Mouse (Mus musculus): Measurements from ENCODE around the gene Eftud2. TPM values are rescaled to one million over a fixed set of nuclear protein-coding genes. Genes with fewer than 3 reads are reported as not detected.

Gene Eftud2
- 10 to 100 TPM; 39.2 to 40.5 TPM for total RNA-seq (2021)
- long read RNA-seq, experiment 1, transcript Eftud2-201 (28 exons, 3,324 nt) = major isoform, 58 of 69 reads
- long read RNA-seq, experiment 1, partial matches to known transcripts = 8 of 69 reads
- long read RNA-seq, experiment 1, other reads (novel, unspliced or antisense) = 3 of 69 reads
- long read RNA-seq, experiment 2, transcript Eftud2-201 (28 exons, 3,324 nt) = major isoform, 78 of 83 reads
- long read RNA-seq, experiment 2, partial matches to known transcripts = 2 of 83 reads
- long read RNA-seq, experiment 2, other reads (novel, unspliced or antisense) = 2 of 83 reads

DNA sequence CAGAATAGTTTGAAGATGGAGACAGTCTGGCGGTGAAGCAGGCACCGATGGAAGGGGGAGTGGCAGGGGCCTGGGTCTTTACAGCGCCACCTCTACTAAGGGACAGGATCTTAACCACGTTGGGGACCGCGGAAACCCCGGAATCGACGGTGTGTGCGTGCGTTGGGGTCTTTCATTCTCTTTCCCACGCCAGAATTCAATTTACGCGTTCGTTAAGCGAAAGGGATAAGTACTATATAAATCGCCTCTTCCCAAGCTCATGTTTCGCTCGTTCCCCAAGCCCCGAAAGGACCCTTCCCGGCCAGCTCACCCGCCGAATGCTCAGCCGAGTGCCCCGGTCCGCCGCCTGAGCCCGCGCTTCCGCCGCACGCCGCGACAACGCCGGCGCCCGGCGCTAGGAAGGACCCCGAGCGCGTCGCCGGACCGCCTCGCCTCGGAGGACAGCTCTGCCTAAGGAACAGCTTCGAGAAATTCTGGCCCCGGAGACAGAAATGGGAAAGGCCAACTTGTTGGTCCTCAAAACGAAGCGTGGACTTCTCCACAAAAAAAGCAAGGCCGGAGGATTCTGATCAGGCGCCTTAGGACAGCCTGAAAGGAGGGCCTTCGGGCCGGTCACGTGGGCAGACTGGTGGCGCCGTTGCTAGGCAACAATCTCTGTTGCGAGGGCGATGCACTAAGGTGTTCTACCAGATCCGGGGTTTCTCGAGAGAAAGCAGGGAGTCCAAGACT is at the start of gene Eftud2, which contains the start of gene Ccdc103:
Gene Eftud2 (minus strand): TSS at position 401 of the 729 bp plus-strand sequence.
Gene Ccdc103 (plus strand): TSS at position 620 of the 729 bp plus-strand sequence.
- DNase-seq = peak; percentile 91 to 95
- intact Hi-C loops (cut with DNase I) = no loop called here

DNA sequence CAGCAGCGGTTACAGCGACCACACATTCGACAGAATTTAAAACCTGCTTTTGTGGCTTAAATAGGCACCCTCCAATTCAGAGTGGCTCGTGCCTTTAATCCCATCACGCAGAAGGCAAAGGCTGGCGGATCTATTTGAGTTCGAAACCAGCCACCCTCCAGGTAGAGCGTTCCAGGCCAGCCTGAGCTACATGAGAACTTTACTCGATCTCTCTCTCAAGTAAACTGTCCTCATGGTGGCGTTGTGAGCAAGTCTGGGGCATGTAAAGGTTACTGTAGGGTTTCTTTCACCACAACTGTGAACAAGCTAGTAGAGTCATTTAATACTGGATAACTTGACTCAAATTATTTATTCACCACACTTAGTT is 44.5 kb upstream of the Eftud2 start:
- intact Hi-C loops (cut with DNase I) = no loop called here
- DNase-seq = peak in 1 of 2 experiments; percentile 53

DNA sequence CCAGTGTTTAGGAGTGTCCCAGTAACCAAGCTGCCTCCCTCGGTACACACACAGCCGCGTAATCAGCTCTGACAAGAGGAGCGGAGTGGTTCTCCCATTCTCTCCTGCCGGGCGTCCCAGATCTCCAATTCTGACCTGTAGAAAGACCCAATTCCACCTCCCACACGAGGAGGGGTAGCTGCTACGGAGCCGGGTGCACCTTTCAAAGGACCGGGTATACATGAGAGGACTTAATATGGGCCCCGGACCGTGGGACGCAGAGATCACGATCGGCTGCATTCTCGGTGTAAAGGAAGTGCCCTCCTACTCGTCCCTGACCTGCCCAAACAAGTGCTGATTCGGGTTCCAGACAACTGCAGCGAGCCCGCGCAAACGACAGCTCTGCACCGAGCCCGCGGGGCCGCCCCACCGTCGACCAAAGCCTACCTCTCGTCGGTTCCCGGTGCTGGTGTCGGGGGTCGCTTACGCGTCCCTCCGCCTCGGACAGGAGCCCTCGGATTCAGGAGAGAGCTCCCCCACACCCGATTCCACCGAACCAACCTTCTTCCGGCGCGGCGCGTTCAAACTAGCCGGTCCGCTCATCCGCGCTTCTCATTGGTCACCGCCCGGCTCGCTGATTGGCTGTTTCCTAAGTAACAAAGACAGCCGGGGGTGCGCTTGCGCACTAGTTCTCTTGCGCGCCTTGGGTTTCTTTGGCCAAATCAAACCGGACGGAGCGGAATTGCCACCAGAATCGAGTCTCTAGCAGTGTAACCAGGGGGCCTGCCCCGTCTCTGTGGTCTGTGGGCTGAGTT is 44.0 kb upstream of the Eftud2 start, which contains the start of gene Kif18b:
Gene Kif18b (minus strand): TSS at position 568 of the 794 bp plus-strand sequence.
- DNase-seq = peak; percentile 93
- intact Hi-C loops (cut with DNase I) = no loop called here

DNA sequence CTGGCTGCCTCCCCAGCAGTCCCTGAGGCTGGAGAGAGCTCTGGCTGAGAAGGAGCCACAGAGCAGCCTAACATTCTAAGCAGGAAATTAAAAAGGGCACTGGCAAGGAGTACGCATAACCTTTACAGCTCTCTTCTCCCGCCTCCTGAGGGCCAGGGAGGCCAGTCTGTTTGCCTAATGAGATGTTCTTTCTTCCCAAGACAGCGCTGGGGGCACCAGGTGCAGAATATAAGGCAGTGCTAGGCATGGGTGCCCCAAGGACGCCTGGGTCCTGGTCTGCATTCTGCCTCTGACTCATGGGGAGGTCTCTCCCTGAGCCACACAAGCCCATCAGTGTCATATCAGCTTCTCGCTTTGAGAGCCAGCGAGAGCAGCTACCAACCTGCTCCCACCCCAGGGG is 40.7 kb upstream of the Eftud2 start:
- DNase-seq = no peak
- intact Hi-C loops (cut with DNase I) = no loop called here

DNA sequence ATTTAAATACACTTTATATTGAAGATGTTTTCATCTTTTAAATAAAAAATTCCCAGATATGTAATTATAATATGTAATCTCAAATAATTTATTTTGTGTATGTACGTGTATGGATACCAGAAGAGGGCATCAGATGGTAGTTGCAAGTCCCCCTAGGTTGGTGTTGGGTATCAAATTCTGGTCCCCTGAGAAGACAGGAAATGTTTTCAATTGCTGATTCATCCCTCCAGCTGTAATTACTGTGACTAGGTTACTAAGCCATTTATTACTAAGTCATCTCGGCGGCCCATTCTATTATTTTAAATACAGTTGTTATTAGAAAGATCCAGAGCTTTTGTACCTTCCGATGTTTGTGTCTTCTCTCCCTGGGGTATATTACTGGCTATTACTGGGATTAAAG is 37.3 kb upstream of the Eftud2 start:
- intact Hi-C loops (cut with DNase I) = no loop called here
- no peak for DNase-seq

DNA sequence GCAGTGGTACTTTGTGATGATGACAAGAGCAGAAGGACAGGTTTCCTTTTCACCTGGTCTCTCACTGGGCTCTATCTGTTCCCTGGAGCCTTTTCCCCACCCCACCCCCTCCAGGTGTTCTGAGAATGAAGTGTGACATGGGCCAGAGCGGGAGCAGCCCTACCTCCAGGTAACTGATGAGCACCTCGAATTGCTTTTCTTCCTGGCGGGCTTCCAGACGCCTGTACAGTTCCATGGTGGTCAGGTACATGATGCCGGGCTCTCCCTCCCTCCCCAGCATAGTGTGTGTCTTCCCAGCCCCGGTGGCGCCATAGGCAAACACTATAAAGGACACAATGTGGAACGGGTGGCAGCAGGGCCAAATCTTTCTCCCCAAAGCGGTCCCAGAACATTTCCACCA is 34.6 kb upstream of the Eftud2 start:
- DNase-seq = no peak
- intact Hi-C loops (cut with DNase I) = no loop called here

DNA sequence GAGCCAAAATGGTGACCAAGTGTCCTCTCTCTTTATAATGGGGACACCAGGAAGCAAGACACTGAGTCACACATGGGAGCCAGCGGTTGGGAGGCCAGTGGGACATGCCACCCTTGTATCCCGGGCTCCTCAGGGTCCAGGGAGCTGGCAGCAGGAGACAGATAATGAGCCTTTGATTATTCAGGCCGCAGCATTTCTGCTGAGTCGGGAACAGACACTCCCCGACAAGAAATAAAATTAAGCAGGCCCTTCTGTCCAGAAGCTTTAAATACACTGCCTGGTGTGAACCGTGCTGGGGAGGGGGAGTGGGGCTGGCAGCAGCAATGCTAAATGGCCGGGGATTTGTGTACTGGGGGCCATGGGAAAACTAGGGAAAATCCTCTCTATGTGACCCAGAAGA is 30.6 kb upstream of the Eftud2 start:
- intact Hi-C loops (cut with DNase I) = no loop called here
- no peak for DNase-seq

DNA sequence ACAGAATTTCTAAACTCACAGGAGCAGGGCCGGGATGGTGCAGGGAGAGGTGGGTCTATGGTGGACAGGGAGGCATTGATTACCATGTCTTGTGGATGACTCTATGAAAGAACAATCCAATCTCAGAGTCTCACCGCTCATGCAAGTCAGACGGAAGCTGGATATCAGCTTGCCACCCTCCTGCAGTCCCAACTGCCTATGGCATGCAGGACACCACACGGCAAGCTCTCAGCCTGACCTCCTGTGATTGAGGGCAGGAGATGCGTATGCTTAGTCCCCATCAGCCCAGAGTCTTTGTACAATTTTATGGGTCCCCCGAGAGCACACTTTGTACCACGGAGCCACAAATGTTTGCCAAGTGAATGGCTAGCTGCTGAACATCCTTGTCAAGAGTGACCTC is 22.9 kb upstream of the Eftud2 start:
- DNase-seq = no peak
- intact Hi-C loops (cut with DNase I) = loop anchor here (10.0 kb wide), 1 partner anchor 251 kb away; no protein-coding TSS in a partner anchor

DNA sequence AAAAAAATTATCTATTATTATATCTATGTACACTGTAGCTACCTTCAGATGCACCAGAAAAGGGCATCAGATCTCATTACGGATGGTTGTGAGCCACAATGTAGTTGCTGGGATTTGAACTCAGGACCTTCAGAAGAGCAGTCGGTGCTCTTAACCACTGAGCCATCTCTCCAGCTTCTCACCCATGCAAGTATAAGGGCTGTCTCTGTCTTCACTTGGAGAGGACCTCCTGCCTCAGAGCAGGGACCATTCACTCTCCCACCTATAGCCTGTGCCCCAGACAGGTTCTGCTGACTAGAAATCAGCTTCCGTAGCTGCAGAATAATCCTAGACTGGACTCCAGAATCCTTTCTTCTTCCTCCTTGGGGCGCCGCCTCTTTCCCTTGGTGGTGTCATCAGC is 21.3 kb upstream of the Eftud2 start:
- DNase-seq = no peak
- intact Hi-C loops (cut with DNase I) = loop anchor here (10.0 kb wide), 1 partner anchor 253 kb away; no protein-coding TSS in a partner anchor

DNA sequence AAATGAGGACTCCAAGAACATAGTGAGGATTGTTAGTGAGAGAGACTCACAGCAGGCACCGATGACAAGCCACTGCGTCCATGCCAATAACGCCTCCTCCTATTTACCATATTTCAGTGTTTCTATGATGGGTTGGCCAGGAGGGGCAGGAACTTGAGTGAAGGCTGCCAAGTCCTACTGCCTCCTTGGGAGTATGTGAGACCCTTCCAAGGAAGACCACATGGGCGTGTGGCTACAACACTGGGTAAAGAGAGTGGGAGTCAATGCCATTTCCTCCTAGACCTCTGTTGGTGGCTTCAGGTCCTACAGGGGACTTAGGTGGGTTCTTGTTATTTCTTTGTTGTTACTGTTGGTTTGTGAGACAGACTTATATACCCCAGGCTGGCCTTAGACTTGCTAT is 20.4 kb upstream of the Eftud2 start:
- intact Hi-C loops (cut with DNase I) = loop anchor here (2.0 to 10.0 kb wide), 2 partner anchors 152 to 254 kb away; no protein-coding TSS in a partner anchor

DNA sequence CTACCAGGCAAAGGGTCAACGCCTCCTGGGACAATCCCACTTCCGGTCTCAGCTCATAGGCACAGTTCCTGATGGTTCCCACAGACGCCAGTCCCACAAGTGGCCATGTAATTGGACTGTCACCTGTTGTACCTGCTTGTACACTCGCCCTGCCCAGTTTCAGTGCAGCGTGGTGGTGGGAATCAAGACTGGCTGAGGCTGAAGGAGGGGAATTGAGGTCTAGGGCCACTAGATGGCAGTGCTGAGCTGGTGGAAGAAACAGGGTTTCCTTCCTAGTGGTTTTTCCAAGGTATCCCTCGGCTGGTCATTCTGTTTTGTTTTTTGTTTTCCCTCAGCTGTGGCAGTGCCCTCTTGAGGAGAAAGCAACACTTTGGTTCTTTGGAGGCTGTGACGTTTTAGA is 20.0 kb upstream of the Eftud2 start, which contains the start of gene Gfap:
Gene Gfap (minus strand): TSS at position 150 of the 400 bp plus-strand sequence.
- intact Hi-C loops (cut with DNase I) = loop anchor here (1.0 to 10.0 kb wide), 3 partner anchors 93 to 254 kb away; no protein-coding TSS in a partner anchor
- peak; percentile 83 to 91 for DNase-seq

More for the DNA sequence above, 20.4 kb upstream of the Eftud2 start:
- no peak for DNase-seq

DNA sequence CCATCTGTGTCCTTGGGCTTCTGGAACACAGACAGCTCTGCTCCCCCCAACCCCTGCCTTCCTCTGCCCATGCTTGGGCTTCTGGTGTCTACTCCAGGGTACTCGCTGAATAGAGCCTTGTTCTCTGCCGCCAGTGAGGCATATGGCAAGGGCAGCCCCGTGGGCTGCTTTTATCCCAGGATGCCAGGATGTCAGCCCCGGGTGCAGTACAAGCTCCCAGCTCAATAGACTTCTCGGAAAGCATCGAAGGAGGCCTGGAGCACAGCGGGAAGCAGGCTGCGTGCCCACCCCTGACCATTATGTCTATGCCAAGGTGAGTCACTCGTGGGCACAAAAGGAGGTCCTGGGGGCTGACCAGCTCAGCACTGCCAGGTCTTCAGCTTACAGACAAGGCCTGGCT is 17.6 kb upstream of the Eftud2 start:
- intact Hi-C loops (cut with DNase I) = no loop called here
- DNase-seq = no peak

DNA sequence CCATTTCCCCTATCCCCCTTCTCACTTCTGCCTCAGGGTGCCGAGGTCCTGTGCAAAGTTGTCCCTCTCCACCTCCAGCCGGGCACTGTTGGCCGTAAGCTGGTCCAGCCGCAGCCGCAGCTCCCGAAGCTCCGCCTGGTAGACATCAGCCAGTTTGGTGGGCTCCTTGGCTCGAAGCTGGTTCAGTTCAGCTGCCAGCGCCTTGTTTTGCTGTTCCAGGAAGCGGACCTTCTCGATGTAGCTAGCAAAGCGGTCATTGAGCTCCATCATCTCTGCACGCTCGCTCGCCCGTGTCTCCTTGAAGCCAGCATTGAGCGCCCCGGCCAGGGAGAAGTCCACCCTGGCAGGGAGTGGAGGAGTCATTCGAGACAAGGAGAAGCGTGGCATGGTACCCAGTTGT is 15.9 kb upstream of the Eftud2 start:
- DNase-seq = no peak
- intact Hi-C loops (cut with DNase I) = no loop called here

DNA sequence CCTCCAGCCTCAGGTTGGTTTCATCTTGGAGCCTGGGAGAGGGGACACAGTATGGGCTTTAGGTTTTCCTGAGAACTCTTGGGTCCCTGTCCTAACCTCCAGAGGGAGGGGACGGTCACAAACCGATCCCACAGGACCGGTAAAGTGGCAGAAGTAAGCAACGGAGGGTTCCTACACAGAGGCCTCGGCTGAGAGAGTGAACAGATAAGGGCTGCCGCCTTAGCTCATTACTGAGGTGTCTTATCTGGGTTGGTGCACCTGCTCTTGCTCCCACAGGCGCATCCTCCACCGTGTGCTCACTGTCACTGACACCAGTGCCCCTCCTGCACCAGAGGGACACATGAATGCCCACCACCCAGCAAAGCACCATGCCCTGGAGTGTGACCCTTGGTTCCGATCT is 15.0 kb upstream of the Eftud2 start:
- intact Hi-C loops (cut with DNase I) = no loop called here
- DNase-seq = no peak

DNA sequence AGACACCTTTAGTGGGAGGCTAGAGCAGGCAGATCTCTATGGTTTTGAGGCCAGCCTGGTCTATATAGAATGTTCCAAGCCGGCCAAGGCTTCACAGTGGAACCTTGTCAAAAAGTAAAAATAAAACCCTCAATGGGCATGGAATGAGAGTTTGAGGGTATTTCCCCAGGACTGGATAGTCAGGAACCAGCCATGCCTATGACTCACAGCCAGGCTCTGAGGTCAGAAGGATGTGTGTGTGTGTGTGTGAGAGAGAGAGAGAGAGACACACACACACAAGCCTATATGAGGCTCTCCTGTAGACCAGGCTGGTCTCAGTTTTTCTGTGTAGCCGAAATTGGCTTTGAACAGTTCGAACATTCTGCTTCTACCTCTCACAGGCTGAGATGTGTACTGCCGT is 13.9 kb upstream of the Eftud2 start:
- intact Hi-C loops (cut with DNase I) = no loop called here

DNA sequence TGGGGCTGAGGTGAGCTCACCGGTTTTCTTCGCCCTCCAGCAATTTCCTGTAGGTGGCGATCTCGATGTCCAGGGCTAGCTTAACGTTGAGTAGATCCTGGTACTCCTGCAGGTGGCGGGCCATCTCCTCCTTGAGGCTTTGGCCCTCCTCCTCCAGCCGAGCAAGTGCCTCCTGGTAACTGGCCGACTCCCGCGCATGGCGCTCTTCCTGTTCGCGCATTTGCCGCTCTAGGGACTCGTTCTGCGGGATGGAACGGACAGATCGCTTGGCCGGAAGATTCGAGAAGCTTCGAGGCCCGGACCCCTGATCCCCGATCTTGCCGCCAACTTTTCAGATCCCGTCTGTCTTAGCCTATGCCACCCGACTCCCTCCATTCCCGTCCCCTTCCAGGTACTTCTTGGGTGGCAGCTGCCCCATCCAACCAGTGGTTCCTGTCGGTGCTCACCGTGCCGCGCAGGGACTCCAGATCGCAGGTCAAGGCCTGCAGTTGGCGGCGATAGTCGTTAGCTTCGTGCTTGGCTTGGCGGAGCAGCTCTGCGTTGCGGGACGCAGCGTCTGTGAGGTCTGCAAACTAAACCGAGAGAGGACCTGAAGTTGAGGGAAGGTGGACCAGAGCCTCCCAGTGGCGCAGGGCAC is 12.3 kb upstream of the Eftud2 start:
- intact Hi-C loops (cut with DNase I) = no loop called here

More for the DNA sequence above, 13.9 kb upstream of the Eftud2 start:
- no peak for DNase-seq

DNA sequence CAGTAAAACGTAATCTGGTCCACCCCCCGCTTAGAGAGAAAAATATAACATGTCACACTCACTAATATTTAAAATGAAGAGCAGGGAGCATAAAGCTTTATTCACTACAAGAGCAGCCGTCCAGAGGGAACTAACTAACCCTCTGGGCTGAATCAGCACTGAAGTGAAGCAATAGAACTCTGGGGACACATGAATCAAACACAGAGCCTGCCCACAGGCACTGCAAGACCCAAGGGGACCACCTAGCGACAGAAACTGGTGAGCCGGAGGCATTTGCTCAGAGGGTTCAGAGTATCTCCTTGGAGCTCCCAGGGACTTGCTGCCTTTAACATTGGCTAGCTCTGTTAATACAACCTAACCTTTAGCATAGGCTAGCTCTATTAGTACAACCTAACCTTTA is 9.3 kb upstream of the Eftud2 start:
- DNase-seq = no peak
- intact Hi-C loops (cut with DNase I) = no loop called here

More for the DNA sequence above, 12.3 kb upstream of the Eftud2 start:
- peak; percentile 48 to 58 for DNase-seq

DNA sequence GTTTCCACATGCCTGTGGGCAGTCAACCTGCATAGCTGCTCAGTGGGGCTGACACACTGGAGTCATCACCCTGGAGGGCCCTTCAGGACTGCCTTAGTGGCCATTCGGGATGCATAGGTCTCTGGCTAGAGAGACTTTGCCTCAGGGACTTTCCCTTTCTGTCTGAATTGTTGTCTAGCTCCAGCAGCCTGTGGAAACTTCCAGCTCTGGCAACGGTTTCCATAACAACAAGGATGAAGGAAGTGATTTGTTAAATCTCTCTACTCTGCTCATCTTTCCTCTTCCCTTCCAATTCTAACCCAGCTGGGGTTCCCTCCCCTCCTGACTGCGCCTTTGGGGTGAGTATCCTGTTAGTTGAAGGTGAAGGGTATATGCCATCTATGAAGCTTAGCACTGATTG is 7.3 kb upstream of the Eftud2 start:
- no peak for DNase-seq
- intact Hi-C loops (cut with DNase I) = no loop called here

DNA sequence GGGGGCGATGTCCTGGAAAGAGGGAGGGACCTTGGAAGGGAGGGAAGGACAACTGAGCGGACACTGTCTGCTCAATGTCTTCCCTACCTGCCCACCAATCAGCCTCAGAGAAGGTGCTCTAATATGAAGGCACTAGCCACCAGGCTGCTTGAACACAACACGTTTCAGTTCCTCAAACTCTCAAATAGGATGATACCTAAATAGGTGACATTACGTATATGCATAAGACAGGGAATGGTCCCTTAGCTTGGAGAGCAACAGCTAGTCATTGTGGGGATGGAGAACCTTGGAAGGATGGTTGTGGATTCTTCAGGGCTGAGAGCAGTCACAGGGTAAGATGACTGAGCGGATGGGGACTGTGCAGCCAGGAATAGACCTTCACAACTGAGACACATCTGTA is 6.6 kb upstream of the Eftud2 start:
- intact Hi-C loops (cut with DNase I) = no loop called here
- DNase-seq = no peak

DNA sequence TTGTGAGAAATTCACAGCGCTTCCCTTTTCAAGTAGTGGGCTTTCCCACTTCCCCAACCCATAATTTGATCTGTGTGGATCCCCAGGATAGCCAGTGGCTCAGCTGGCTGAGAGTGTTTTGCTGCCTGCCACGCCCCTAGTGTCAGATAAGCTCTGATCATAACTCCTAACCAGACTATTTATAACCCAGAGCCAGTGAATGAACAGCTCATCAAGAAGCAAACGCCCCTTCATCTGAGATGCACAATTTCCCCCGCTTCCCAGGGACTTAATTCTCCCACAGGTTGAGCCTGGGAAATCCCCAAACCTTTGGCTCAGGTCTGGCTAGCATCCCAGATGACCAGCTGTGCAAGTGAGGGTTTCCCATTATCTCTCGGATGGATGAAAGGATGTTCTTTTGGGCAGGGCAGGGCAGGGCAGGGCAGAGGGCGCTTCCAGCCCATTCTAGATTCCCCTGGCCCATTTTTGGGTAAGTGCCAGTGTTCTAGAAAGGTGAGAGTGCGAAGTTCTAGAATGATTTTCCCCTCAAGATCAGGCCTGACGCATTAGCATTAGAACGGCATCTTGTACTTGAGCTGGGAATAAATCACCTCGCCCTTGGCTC is 3.9 kb upstream of the Eftud2 start, which contains the start of gene Fam187a:
Gene Fam187a (plus strand): TSS at position 554 of the 604 bp plus-strand sequence.
- DNase-seq = no peak
- intact Hi-C loops (cut with DNase I) = no loop called here

Data from heart, postnatal 14 days (tissue).